Mouse (Mus musculus): ENCODE results near the gene Lrrc10. TPM values are rescaled to one million over a fixed set of nuclear protein-coding genes. Genes with fewer than 3 reads are reported as not detected.

The Lrrc10 gene
- polyA plus RNA-seq, 1 experiment: 1.1 TPM

DNA sequence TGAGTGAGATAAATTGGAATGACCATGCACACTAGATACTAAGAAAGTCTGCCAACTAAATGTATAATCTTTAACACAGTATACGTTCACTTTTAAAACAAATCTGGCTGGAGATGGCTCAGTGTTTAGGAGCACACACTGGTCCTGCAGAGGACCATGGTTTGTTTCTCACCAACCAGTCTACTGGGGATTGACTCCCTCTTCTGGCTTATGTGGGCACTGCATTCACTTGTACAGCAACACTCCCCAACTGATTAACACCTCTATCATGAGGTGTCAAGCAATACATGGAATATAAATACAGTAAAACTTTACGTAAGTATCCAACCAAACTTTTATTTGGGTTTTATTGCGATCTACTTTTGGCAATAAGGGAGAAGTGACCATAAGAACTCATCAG, 24.0 kb downstream of the Lrrc10 start:
- no peaks in the 10 kb centered on the region for H3K4me1 ChIP-seq (ENCODE audit: control insufficient read depth, insufficient read depth, low read length)
- WGBS: 91% methylated on average over 3 of the region's 3 CpGs
- H3K4me3 ChIP-seq (replicated peaks; ENCODE audit: extremely low read depth, low read depth, low read length): no peak overlapping the region
- TF ChIP-seq CTCF (IDR thresholded peaks at IDR 0.05; ENCODE audit: insufficient read depth, low read length) (no peak), POLR2A (IDR thresholded peaks at IDR 0.05; ENCODE audit: borderline replicate concordance, extremely low read depth, low read depth, low read length) (no peak)
- no peak for DNase-seq

DNA sequence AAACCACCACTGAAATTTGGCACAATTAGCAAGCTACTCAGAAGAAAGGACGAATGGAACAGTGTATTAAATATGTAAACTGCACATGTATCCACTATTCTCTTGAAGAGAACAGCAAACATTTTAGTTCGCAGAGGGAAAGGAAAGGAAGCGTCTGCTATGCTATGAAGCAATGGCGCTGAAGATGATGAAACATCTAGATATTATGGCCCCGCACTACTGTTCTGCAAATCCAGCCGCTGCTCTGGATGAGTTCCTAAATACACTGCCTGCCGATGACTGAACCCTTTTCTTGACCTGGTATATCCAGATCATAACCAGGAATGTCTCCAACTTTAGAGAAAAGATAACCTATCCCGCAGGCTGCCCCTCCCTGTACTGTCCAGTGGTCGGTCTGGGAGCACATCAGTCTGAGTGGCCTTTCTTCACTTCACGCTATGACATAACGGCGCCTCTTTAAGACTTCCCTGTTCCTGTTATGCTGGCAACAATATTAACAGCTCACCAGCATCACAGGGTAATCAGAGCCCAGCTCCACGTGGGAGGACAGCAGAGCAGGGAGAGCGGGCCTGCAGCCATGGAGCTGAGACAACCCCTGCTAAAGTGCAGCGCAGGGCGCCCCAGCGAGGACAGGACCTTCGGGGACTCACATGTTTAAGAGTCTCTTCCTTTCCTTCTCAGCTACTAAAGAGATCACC, 27.2 kb downstream of the Lrrc10 start:
- 73% methylated on average over 18 of the region's 18 CpGs for WGBS
- no peak for DNase-seq
- Histone ChIP-seq H3K4me3 (replicated peaks; ENCODE audit: extremely low read depth, low read depth, low read length) (no peak overlapping the region), H3K4me1 (ENCODE audit: control insufficient read depth, insufficient read depth, low read length) (no peaks in the 10 kb centered on the region)
- no peak for TF ChIP-seq POLR2A (IDR thresholded peaks at IDR 0.05; ENCODE audit: borderline replicate concordance, extremely low read depth, low read depth, low read length)
- TF ChIP-seq CTCF (IDR thresholded peaks at IDR 0.05; ENCODE audit: insufficient read depth, low read length): no peak

DNA sequence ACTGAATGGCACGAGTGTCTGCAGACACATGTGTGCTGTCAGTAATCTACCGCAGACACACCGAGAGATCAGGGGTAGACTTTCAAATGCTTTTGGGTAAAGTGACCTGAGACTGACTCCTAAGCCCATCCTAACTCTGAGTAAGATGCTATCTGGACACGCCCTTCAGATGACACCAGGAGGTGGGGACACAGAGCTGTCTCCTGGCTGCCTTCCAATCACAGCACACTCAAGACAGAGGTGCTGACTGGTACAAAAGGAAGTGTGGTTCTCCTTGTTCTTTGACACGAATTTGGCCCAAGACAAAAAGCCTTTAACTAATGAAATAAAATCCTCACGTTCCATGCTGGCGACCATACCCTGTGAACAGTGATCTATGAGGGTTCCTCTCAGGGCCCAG, 28.0 kb downstream of the Lrrc10 start:
- TF ChIP-seq POLR2A (IDR thresholded peaks at IDR 0.05; ENCODE audit: borderline replicate concordance, extremely low read depth, low read depth, low read length) (no peak), CTCF (IDR thresholded peaks at IDR 0.05; ENCODE audit: insufficient read depth, low read length) (no peak)
- no peak for DNase-seq
- WGBS: 67% methylated on average over 7 of the region's 7 CpGs
- Histone ChIP-seq H3K4me3 (replicated peaks; ENCODE audit: extremely low read depth, low read depth, low read length) (no peak overlapping the region), H3K4me1 (ENCODE audit: control insufficient read depth, insufficient read depth, low read length) (no peaks in the 10 kb centered on the region)

GRCm38 (mm10) chr10:117078284-117078683, 33.1 kb downstream of the Lrrc10 start:
- Histone ChIP-seq H3K4me1 (ENCODE audit: control insufficient read depth, insufficient read depth, low read length) (peaks cover 3% of the 10 kb centered on the region; the same call in 1 of the 2 replicates), H3K4me3 (replicated peaks; ENCODE audit: extremely low read depth, low read depth, low read length) (no peak overlapping the region)
- no peak for DNase-seq
- 77% methylated on average over 6 of the region's 6 CpGs for WGBS
- peak; percentile 57 for TF ChIP-seq CTCF (IDR thresholded peaks at IDR 0.05; ENCODE audit: insufficient read depth, low read length)
- no peak for TF ChIP-seq POLR2A (IDR thresholded peaks at IDR 0.05; ENCODE audit: borderline replicate concordance, extremely low read depth, low read depth, low read length)

GRCm38 (mm10) chr10:117081326-117081725, 36.2 kb downstream of the Lrrc10 start:
- 74% methylated on average over 4 of the region's 4 CpGs for whole genome bisulfite sequencing

DNA sequence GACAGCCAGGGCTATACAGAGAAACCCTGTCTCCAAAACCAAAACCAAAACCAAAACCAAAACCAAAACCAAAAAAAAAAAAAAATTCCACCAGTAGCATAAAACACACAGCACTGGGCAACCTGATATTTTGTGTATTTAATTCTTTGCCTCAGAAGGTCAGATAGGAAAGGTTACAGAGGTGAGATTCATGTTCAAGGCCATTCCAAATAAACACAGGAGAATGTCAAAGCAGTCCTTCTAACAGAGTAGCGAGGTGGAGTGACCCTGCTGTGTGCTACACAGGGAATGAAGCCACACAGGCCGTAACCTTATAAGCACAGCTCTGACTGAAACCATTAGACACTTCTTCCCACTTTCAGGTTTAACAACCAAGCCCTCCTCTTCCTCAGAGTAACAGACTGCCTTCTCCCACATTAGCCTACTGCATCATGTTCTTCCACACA, 36.8 kb downstream of the Lrrc10 start:
- Histone ChIP-seq H3K4me3 (replicated peaks; ENCODE audit: extremely low read depth, low read depth, low read length) (no peak overlapping the region), H3K4me1 (ENCODE audit: control insufficient read depth, insufficient read depth, low read length) (peaks cover 3% of the 10 kb centered on the region; the same call in 1 of the 2 replicates)
- DNase-seq: no peak
- 69% methylated on average over 2 of the region's 2 CpGs for WGBS
- TF ChIP-seq POLR2A (IDR thresholded peaks at IDR 0.05; ENCODE audit: borderline replicate concordance, extremely low read depth, low read depth, low read length): no peak
- TF ChIP-seq CTCF (IDR thresholded peaks at IDR 0.05; ENCODE audit: insufficient read depth, low read length): no peak

More at GRCm38 (mm10) chr10:117081326-117081725, 36.2 kb downstream of the Lrrc10 start:
- Histone ChIP-seq H3K4me1 (ENCODE audit: control insufficient read depth, insufficient read depth, low read length) (peaks cover 3% of the 10 kb centered on the region; the same call in 1 of the 2 replicates), H3K4me3 (replicated peaks; ENCODE audit: extremely low read depth, low read depth, low read length) (no peak overlapping the region)
- DNase-seq: no peak
- TF ChIP-seq CTCF (IDR thresholded peaks at IDR 0.05; ENCODE audit: insufficient read depth, low read length) (no peak), POLR2A (IDR thresholded peaks at IDR 0.05; ENCODE audit: borderline replicate concordance, extremely low read depth, low read depth, low read length) (no peak)

DNA sequence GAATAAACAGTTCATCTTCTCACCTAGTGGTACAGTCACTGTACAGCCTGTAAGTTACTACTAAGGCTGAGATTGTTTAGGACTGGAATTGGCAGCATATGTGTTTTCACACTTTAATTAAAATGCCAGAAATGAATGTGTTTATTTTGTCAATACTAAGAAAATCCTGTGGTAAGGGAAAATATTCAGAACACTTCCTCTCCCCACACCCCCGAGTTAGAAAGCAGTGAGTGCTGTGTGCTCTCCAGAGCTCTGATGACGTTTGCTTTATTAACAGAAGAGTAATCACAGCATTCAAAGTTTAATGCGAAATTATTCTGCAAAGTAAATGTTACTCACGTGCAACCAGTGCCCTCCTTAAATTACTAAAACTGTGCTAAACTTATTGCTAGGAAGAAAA, 44.5 kb downstream of the Lrrc10 start:
- Histone ChIP-seq H3K4me3 (replicated peaks; ENCODE audit: extremely low read depth, low read depth, low read length) (no peak overlapping the region), H3K4me1 (ENCODE audit: control insufficient read depth, insufficient read depth, low read length) (peaks cover 4% of the 10 kb centered on the region)
- 36% methylated on average over 4 of the region's 4 CpGs for WGBS
- no peak for DNase-seq
- TF ChIP-seq POLR2A (IDR thresholded peaks at IDR 0.05; ENCODE audit: borderline replicate concordance, extremely low read depth, low read depth, low read length) (no peak), CTCF (IDR thresholded peaks at IDR 0.05; ENCODE audit: insufficient read depth, low read length) (no peak)

GRCm38 (mm10) chr10:117094504-117095329, 49.6 kb downstream of the Lrrc10 start:
- no peak overlapping the region for H3K4me3 ChIP-seq (replicated peaks; ENCODE audit: extremely low read depth, low read depth, low read length)
- WGBS: 39% methylated on average over 15 of the region's 15 CpGs
- H3K4me1 ChIP-seq (ENCODE audit: control insufficient read depth, insufficient read depth, low read length): peaks cover 9% of the 10 kb centered on the region
- peak; percentile 21 for DNase-seq
- TF ChIP-seq CTCF (IDR thresholded peaks at IDR 0.05; ENCODE audit: insufficient read depth, low read length) (no peak), POLR2A (IDR thresholded peaks at IDR 0.05; ENCODE audit: borderline replicate concordance, extremely low read depth, low read depth, low read length) (no peak)

DNA sequence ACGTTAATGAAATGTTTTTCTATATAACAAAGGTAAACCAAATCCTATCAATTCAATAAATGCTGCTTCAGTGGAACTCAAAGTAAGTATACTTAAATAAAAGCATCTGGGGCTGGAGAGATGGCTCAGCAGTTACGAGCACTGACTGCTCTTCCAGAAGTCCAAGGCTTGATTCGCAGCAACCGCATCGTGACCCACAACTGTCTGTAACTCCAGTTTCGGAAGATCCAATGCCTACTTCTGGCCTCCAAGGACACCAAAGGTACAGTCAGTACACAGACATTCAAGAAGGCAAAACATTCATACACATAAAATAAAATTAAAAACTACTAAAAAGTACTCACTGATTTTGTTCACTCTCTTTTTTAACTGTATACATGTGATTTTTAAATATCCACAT, 51.0 kb downstream of the Lrrc10 start:
- Histone ChIP-seq H3K4me3 (replicated peaks; ENCODE audit: extremely low read depth, low read depth, low read length) (no peak overlapping the region), H3K4me1 (ENCODE audit: control insufficient read depth, insufficient read depth, low read length) (peaks cover 9% of the 10 kb centered on the region)
- no peak for TF ChIP-seq POLR2A (IDR thresholded peaks at IDR 0.05; ENCODE audit: borderline replicate concordance, extremely low read depth, low read depth, low read length)
- no peak for TF ChIP-seq CTCF (IDR thresholded peaks at IDR 0.05; ENCODE audit: insufficient read depth, low read length)
- WGBS: 83% methylated on average over 6 of the region's 6 CpGs
- DNase-seq: no peak

Other genes starting within 250 kb of the Lrrc10 start
- gene Myrfl, start 148.4 kb upstream of the Lrrc10 start, polyA plus RNA-seq (2012; rRNA removed): not detected in 2 replicates
- 108 and 123 TPM in 2 replicates for gene Rab3ip, start 94.6 kb upstream of the Lrrc10 start, polyA plus RNA-seq (2012; rRNA removed)
- gene Gm10271, start 72.7 kb upstream of the Lrrc10 start, polyA plus RNA-seq (2012; rRNA removed): not detected in 2 replicates
- 2.2 and 3.4 TPM in 2 replicates for gene Best3, start 59.0 kb upstream of the Lrrc10 start, polyA plus RNA-seq (2012; rRNA removed)
- gene Cct2, start 18.5 kb downstream of the Lrrc10 start, polyA plus RNA-seq (2012; rRNA removed): 36.0 and 56.1 TPM in 2 replicates
- 9.8 and 14.9 TPM in 2 replicates for gene Frs2, start 103.2 kb downstream of the Lrrc10 start, polyA plus RNA-seq (2012; rRNA removed)
- gene Yeats4, start 179.2 kb downstream of the Lrrc10 start, polyA plus RNA-seq (2012; rRNA removed): 19.8 and 21.3 TPM in 2 replicates
- gene 9530003J23Rik, start 193.4 kb downstream of the Lrrc10 start, polyA plus RNA-seq (2012; rRNA removed): 0.14 and 0.27 TPM in 2 replicates
- 3,937 and 4,776 TPM in 2 replicates for gene Lyz2, start 237.0 kb downstream of the Lrrc10 start, polyA plus RNA-seq (2012; rRNA removed)
- 304 and 343 TPM in 2 replicates for gene Lyz1, start 247.5 kb downstream of the Lrrc10 start, polyA plus RNA-seq (2012; rRNA removed)